Mouse (Mus musculus) neural tube, embryonic 14.5 days (tissue): ENCODE data around the gene Sesn2. TPM values are rescaled to one million over a fixed set of nuclear protein-coding genes. Genes with fewer than 3 reads are reported as not detected.

Experiments used
- ATAC-seq: fragments of 200-750 bp; cut with Nextera tagmentation; 2 replicates; pipeline ENCODE4 v1.8.0; 2017; ENCODE audit warnings: low read depth, mild to moderate bottlenecking, moderate TSS enrichment, moderate library complexity
- H3K27ac ChIP-seq: fragments of 300-500 bp; sonication (generic); 2 replicates; pipeline ENCODE4 v1.5.1; 2014; ENCODE audit warnings: low read depth, mild to moderate bottlenecking, control low read depth, low read length, moderate library complexity, mixed read lengths
- H3K27me3 ChIP-seq: fragments of 300-500 bp; sonication (generic); 2 replicates; pipeline ENCODE4 v1.6.1; 2014; ENCODE audit warnings: low read length; ENCODE audit not compliant: control insufficient read depth, insufficient read depth
- H3K36me3 ChIP-seq: fragments of 300-500 bp; sonication (generic); 2 replicates; pipeline ENCODE4 v1.6.1; 2014; ENCODE audit warnings: low read length, mixed read lengths; ENCODE audit not compliant: control insufficient read depth, insufficient read depth
- H3K4me1 ChIP-seq: fragments of 300-500 bp; sonication (generic); 2 replicates; pipeline ENCODE4 v1.6.1; 2014; ENCODE audit warnings: low read length; ENCODE audit not compliant: control insufficient read depth, insufficient read depth
- H3K4me2 ChIP-seq: fragments of 300-500 bp; sonication (generic); 2 replicates; pipeline ENCODE4 v1.6.1; 2014; ENCODE audit warnings: mild to moderate bottlenecking, low read depth, low read length, control low read depth
- H3K4me3 ChIP-seq: fragments of 300-500 bp; sonication (generic); 2 replicates; pipeline ENCODE4 v1.5.1; 2014; ENCODE audit warnings: low read depth, low read length, control low read depth, mixed read lengths
- H3K9ac ChIP-seq: fragments of 300-500 bp; sonication (generic); replicated peaks from 2 replicates; pipeline ENCODE4 v1.6.1; 2014; ENCODE audit warnings: low read depth, mild to moderate bottlenecking, control low read depth, low read length, mixed read lengths
- H3K9me3 ChIP-seq: fragments of 300-500 bp; sonication (generic); 2 replicates; pipeline ENCODE4 v1.6.1; 2016; ENCODE audit warnings: low read length; ENCODE audit not compliant: control insufficient read depth
- WGBS: fragments of 180-500 bp; shearing (Covaris S2); extraction: QIAGEN DNeasy Blood & Tissue Kit; methylation state at CpG from one replicate; pipeline ENCODE4 v1.1.7; 2014; 5-methylcytosine and 5-hydroxymethylcytosine counted together
- polyA plus RNA-seq: library from polyadenylated mRNA; unstranded; fragments of >200 nt; fragmentation: Nextera tagmentation; extraction: Ambion mirVana; gene quantifications from 2 replicates; pipeline ENCODE4 v1.2.1, GENCODE M21; 2014

Sesn2 gene
- polyA plus RNA-seq, 1 experiment from 2014 or later: 7.3 TPM

- Histone ChIP-seq H3K27me3 (no peaks in the 10 kb centered on the region), H3K9me3 (no peaks in the 10 kb centered on the region), H3K4me2 (no peak overlapping the region), H3K4me3 (no peak overlapping the region), H3K27ac (no peak overlapping the region), H3K36me3 (no peaks in the 10 kb centered on the region), H3K4me1 (no peaks in the 10 kb centered on the region), H3K9ac (no peak overlapping the region)
- 80% methylated on average over 13 of the region's 13 CpGs for WGBS
- ATAC-seq: no peak
These were observed 34.1 kb downstream of the Sesn2 start for GRCm38 (mm10) chr4:132475895-132476878.

- H3K4me3 ChIP-seq: no peak overlapping the region
- ATAC-seq: no peak
- H3K27me3 ChIP-seq: no peaks in the 10 kb centered on the region
- H3K9me3 ChIP-seq: no peaks in the 10 kb centered on the region
- WGBS: 84% methylated on average over 4 of the region's 4 CpGs
- no peaks in the 10 kb centered on the region for H3K4me1 ChIP-seq
- H3K27ac ChIP-seq: no peak overlapping the region
- H3K9ac ChIP-seq: no peak overlapping the region
- no peak overlapping the region for H3K4me2 ChIP-seq
- no peaks in the 10 kb centered on the region for H3K36me3 ChIP-seq
These were observed 35.7 kb downstream of the Sesn2 start for GRCm38 (mm10) chr4:132474631-132475030.

- Histone ChIP-seq H3K27me3 (no peaks in the 10 kb centered on the region), H3K4me1 (no peaks in the 10 kb centered on the region), H3K27ac (no peak overlapping the region), H3K4me3 (no peak overlapping the region), H3K9ac (no peak overlapping the region), H3K9me3 (no peaks in the 10 kb centered on the region), H3K36me3 (no peaks in the 10 kb centered on the region), H3K4me2 (no peak overlapping the region)
- 90% methylated on average over 9 of the region's 9 CpGs for WGBS
- no peak for ATAC-seq
These were observed 36.9 kb downstream of the Sesn2 start for GRCm38 (mm10) chr4:132473411-132473810.

- Histone ChIP-seq H3K4me2 (no peak overlapping the region), H3K9me3 (no peaks in the 10 kb centered on the region), H3K4me3 (no peak overlapping the region), H3K9ac (no peak overlapping the region; the same call in 1 of the 2 replicates), H3K36me3 (no peaks in the 10 kb centered on the region), H3K27me3 (no peaks in the 10 kb centered on the region), H3K27ac (no peak overlapping the region), H3K4me1 (no peaks in the 10 kb centered on the region)
- ATAC-seq: no peak
- 19% methylated on average over 3 of the region's 3 CpGs for WGBS
These were observed 40.4 kb downstream of the Sesn2 start for GRCm38 (mm10) chr4:132469873-132470272.

GRCm38 (mm10) chr4:132464255-132464613 is 46.1 kb downstream of the Sesn2 start:
- peak overlapping the region; percentile 70 for H3K4me2 ChIP-seq
- H3K9me3 ChIP-seq: no peaks in the 10 kb centered on the region
- peak; percentile 45; the same call in 1 of the 2 replicates for ATAC-seq
- H3K4me3 ChIP-seq: peak overlapping the region; percentile 69
- H3K27me3 ChIP-seq: no peaks in the 10 kb centered on the region
- peaks cover 5% of the 10 kb centered on the region; the same call in 1 of the 2 replicates for H3K36me3 ChIP-seq
- H3K4me1 ChIP-seq: peaks cover 6% of the 10 kb centered on the region
- H3K9ac ChIP-seq: peak overlapping the region; percentile 69; the same call in 1 of the 2 replicates
- WGBS: 1% methylated on average over 5 of the region's 5 CpGs
- no peak overlapping the region; the same call in 1 of the 2 replicates for H3K27ac ChIP-seq

- ATAC-seq: peak; percentile 95
- Histone ChIP-seq H3K4me2 (peak within 1 kb of the TSS; percentile 70), H3K27me3 (no peaks in the 10 kb centered on the region), H3K36me3 (peaks cover 8% of the 10 kb centered on the region; the same call in 1 of the 2 replicates), H3K4me1 (peaks cover 6% of the 10 kb centered on the region), H3K4me3 (peak within 1 kb of the TSS; percentile 69), H3K9ac (peak within 1 kb of the TSS; percentile 69), H3K9me3 (no peaks in the 10 kb centered on the region), H3K27ac (no peak within 1 kb of the TSS; the same call in 1 of the 2 replicates)
- under 1% methylated on average over 44 of the region's 44 CpGs for WGBS
These were observed 46.7 kb downstream of the Sesn2 start, which contains the start of gene Med18 for GRCm38 (mm10) chr4:132463430-132464254. Med18 (minus strand) TSS chr4:132463921.

GRCm38 (mm10) chr4:132462836-132463235 is 47.5 kb downstream of the Sesn2 start:
- ATAC-seq: no peak
- H3K4me3 ChIP-seq: peak overlapping the region; percentile 69
- no peaks in the 10 kb centered on the region for H3K27me3 ChIP-seq
- peak overlapping the region; percentile 70 for H3K4me2 ChIP-seq
- H3K4me1 ChIP-seq: peaks cover 6% of the 10 kb centered on the region
- peak overlapping the region; percentile 69 for H3K9ac ChIP-seq
- H3K36me3 ChIP-seq: peaks cover 12% of the 10 kb centered on the region; the same call in 1 of the 2 replicates
- H3K27ac ChIP-seq: no peak overlapping the region
- WGBS: 13% methylated on average over 11 of the region's 11 CpGs
- no peaks in the 10 kb centered on the region for H3K9me3 ChIP-seq

GRCm38 (mm10) chr4:132460225-132460624 is 50.1 kb downstream of the Sesn2 start:
- ATAC-seq: no peak
- H3K4me2 ChIP-seq: no peak overlapping the region
- H3K27ac ChIP-seq: no peak overlapping the region
- H3K36me3 ChIP-seq: peaks cover 12% of the 10 kb centered on the region; the same call in 1 of the 2 replicates
- WGBS: 90% methylated on average over 8 of the region's 8 CpGs
- no peaks in the 10 kb centered on the region for H3K9me3 ChIP-seq
- H3K4me1 ChIP-seq: peaks cover 6% of the 10 kb centered on the region
- H3K27me3 ChIP-seq: no peaks in the 10 kb centered on the region
- no peak overlapping the region for H3K9ac ChIP-seq
- H3K4me3 ChIP-seq: no peak overlapping the region
